Mouse (Mus musculus) heart, embryonic 11.5 days (tissue): ENCODE data around the gene Epn2. TPM values are rescaled to one million over a fixed set of nuclear protein-coding genes. Genes with fewer than 3 reads are reported as not detected.
"Not testable (repeated sequence)": the region's sequence is repeated elsewhere in the genome, so short reads cannot be mapped to it uniquely, and the experiment has no call there.

Source experiments
- ATAC-seq: fragments of 200-750 bp; cut with Nextera tagmentation; replicated peaks from 2 replicates; pipeline ENCODE4 v1.8.0; 2017; ENCODE audit warnings: moderate library complexity; ENCODE audit not compliant: insufficient number of reproducible peaks, low FRiP score, low TSS enrichment
- H3K27ac ChIP-seq: fragments of 300-500 bp; sonication (generic); 2 replicates; pipeline ENCODE4 v1.5.1; 2014; ENCODE audit warnings: mild to moderate bottlenecking, low read depth, low read length
- H3K27me3 ChIP-seq: fragments of 300-500 bp; sonication (generic); 2 replicates; pipeline ENCODE4 v1.6.1; 2014; ENCODE audit warnings: mild to moderate bottlenecking, low read length, mixed read lengths; ENCODE audit not compliant: control insufficient read depth, insufficient read depth
- H3K36me3 ChIP-seq: fragments of 300-500 bp; sonication (generic); 2 replicates; pipeline ENCODE4 v1.6.1; 2014; ENCODE audit warnings: mild to moderate bottlenecking, low read length, moderate library complexity, mixed read lengths; ENCODE audit not compliant: control insufficient read depth, insufficient read depth
- H3K4me1 ChIP-seq: fragments of 300-500 bp; sonication (generic); 2 replicates; pipeline ENCODE4 v1.6.1; 2014; ENCODE audit warnings: low read length; ENCODE audit not compliant: control insufficient read depth, insufficient read depth
- H3K4me2 ChIP-seq: fragments of 300-500 bp; sonication (generic); 2 replicates; pipeline ENCODE4 v1.6.1; 2014; ENCODE audit warnings: mild to moderate bottlenecking, moderate library complexity
- H3K4me3 ChIP-seq: fragments of 300-500 bp; sonication (generic); 2 replicates; pipeline ENCODE4 v1.5.1; 2014; ENCODE audit warnings: low read depth, low read length
- H3K9ac ChIP-seq: fragments of 300-500 bp; sonication (generic); 2 replicates; pipeline ENCODE4 v1.6.1; 2014; ENCODE audit warnings: mild to moderate bottlenecking, low read depth, low read length, moderate library complexity
- H3K9me3 ChIP-seq: fragments of 300-500 bp; sonication (generic); replicated peaks from 2 replicates; pipeline ENCODE4 v1.6.1; 2016; ENCODE audit warnings: low read length; ENCODE audit not compliant: control insufficient read depth
- WGBS: fragments of 180-500 bp; shearing (Covaris S2); extraction: QIAGEN DNeasy Blood & Tissue Kit; methylation state at CpG from one replicate; pipeline ENCODE4 v1.1.7; 2014; ENCODE audit not compliant: insufficient replicate concordance; 5-methylcytosine and 5-hydroxymethylcytosine counted together
- polyA plus RNA-seq: library from polyadenylated mRNA; unstranded; fragments of >200 nt; fragmentation: Nextera tagmentation; extraction: Ambion mirVana; gene quantifications from 2 replicates; pipeline ENCODE4 v1.2.1, GENCODE M21; 2014

Gene Epn2
- polyA plus RNA-seq, 1 experiment from 2014 or later: 23.3 TPM

DNA sequence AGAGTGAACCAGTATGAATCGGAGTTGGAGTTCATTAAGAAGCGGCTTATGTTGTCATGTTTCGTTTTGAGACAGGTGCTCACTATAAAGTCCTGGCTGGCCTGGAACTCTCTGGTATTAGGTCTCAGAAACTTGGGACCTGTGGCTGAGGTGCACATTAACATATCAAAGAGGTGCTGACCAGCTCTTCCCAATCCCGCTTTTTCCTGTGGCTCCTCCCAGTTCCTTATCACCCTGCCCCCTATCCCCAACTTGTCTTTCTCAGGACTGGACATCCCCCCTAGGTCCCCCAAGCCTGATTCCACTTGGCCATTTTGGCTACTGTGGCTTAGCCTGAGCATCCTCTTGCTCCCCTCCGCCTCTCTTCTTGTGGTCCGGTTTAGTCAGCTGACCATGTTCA lies 4.6 kb upstream of the Epn2 start:
- H3K4me1 ChIP-seq: no peaks in the 10 kb centered on the region
- 80% methylated on average over 6 of the region's 6 CpGs for WGBS
- no peak for ATAC-seq

DNA sequence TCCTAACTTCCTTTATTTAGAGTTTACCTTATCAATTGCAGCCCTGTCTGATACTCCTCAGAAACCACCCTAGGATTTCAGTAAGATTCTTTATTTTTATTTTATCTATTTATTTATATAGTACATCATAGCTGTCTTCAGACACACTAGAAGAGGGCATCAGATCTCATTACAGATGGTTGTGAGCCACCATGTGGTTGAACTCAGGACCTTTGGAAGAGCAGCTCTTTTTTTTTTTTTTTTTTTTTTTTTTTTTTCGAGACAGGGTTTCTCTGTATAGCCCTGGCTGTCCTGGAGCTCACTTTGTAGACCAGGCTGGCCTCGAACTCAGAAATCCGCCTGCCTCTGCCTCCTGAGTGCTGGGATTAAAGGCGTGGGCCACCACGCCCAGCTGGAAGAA lies 3.3 kb upstream of the Epn2 start:
- not testable (repeated sequence) for H3K36me3 ChIP-seq, ATAC-seq, H3K4me1 ChIP-seq, H3K9ac ChIP-seq, H3K4me2 ChIP-seq, H3K4me3 ChIP-seq, H3K27me3 ChIP-seq, H3K9me3 ChIP-seq, H3K27ac ChIP-seq
- 91% methylated on average over 3 of the region's 5 CpGs for WGBS

More for the DNA sequence above, 4.6 kb upstream of the Epn2 start:
- Histone ChIP-seq H3K27ac (no peak overlapping the region), H3K9me3 (no peaks in the 10 kb centered on the region), H3K36me3 (no peaks in the 10 kb centered on the region), H3K4me2 (no peak overlapping the region), H3K27me3 (no peaks in the 10 kb centered on the region), H3K9ac (no peak overlapping the region), H3K4me3 (no peak overlapping the region)

DNA sequence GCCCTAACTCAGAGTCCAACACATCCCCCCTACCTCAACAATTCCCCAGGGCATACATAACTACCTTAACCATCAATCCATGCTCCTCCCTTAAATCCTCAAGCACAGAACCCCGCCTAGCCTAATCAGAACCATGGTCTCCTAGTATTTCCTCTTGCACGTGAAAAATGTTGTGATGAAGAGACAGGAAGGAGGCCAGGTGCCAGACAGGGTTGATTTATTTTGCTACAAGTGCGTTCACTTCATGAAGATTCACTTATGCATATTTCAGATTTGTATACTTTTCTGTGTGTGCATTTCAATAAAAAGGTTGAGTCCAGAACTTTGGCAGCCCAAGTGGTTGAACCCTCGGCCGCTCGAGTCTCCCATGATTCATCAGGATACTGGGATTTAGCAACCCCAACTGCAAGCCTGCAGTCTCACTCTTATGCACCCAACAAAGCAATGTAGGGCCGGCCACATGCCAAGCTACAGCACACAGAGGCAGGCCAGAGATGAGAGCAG lies 443 bp upstream of the Epn2 start:
- Histone ChIP-seq H3K27ac (no peak overlapping the region), H3K27me3 (no peaks in the 10 kb centered on the region), H3K4me3 (peak overlapping the region; percentile 75), H3K4me1 (peaks cover 11% of the 10 kb centered on the region; the same call in 1 of the 2 replicates), H3K4me2 (peak overlapping the region; percentile 95; the same call in 1 of the 2 replicates), H3K9ac (peak overlapping the region; percentile 89; the same call in 1 of the 2 replicates), H3K36me3 (peaks cover 3% of the 10 kb centered on the region; the same call in 1 of the 2 replicates), H3K9me3 (no peaks in the 10 kb centered on the region)
- WGBS: 85% methylated on average over 7 of the region's 7 CpGs
- ATAC-seq: no peak

DNA sequence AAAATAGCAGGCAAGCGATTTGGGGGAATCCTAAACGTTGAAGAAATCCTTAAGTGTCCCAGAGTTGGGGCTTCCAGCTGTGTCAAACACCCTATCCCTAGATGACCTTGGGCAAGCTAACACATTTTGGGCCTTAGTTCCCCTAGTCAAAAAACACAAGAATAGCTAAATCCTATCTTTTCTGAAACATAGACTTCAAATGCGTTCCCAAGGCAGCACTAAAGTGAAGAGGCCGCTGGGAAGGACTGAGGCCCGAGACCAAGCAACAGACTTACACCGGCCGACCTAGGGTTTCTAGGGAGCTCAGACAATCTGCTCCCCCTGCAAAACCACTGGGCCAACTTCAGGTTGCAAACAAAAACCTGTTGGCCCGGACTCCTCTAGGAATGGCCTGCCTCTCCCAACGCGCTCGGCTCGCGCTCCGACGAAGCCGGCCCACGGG lies 925 bp downstream of the Epn2 start:
- peak overlapping the region; percentile 90 for H3K27ac ChIP-seq
- ATAC-seq: no peak
- 2% methylated on average over 17 of the region's 17 CpGs for WGBS

DNA sequence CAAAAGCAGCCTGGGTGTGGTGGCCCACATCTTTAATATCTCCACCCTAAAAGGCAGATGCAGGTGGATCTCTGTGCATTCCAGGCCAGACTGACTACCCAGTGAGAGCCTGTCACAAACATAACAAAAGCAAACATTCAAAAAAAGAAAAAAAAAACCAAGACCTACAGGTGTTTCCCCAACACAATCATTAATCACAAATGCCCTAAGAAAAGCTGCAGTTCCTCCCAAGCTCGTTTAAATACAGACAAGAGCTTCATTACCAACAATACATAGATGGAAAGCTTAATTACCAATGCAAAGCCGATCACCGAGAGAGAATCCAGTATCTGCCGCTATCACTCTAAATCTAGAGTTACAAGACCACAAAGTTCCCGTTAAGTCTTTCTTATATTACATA lies 1.5 kb downstream of the Epn2 start:
- 16% methylated on average over 5 of the region's 5 CpGs for WGBS
- ATAC-seq: no peak
- H3K9ac ChIP-seq: no peak overlapping the region
- H3K36me3 ChIP-seq: peaks cover 3% of the 10 kb centered on the region; the same call in 1 of the 2 replicates
- H3K4me3 ChIP-seq: peak overlapping the region; percentile 75
- peak overlapping the region; percentile 95 for H3K4me2 ChIP-seq
- H3K4me1 ChIP-seq: peaks cover 11% of the 10 kb centered on the region; the same call in 1 of the 2 replicates
- no peaks in the 10 kb centered on the region for H3K9me3 ChIP-seq
- no peak overlapping the region for H3K27ac ChIP-seq
- H3K27me3 ChIP-seq: no peaks in the 10 kb centered on the region

More for the DNA sequence above, 925 bp downstream of the Epn2 start:
- peaks cover 3% of the 10 kb centered on the region; the same call in 1 of the 2 replicates for H3K36me3 ChIP-seq
- H3K9ac ChIP-seq: peak overlapping the region; percentile 89
- peak overlapping the region; percentile 75 for H3K4me3 ChIP-seq
- H3K9me3 ChIP-seq: no peaks in the 10 kb centered on the region
- no peaks in the 10 kb centered on the region for H3K27me3 ChIP-seq
- peak overlapping the region; percentile 95 for H3K4me2 ChIP-seq
- peaks cover 11% of the 10 kb centered on the region; the same call in 1 of the 2 replicates for H3K4me1 ChIP-seq

DNA sequence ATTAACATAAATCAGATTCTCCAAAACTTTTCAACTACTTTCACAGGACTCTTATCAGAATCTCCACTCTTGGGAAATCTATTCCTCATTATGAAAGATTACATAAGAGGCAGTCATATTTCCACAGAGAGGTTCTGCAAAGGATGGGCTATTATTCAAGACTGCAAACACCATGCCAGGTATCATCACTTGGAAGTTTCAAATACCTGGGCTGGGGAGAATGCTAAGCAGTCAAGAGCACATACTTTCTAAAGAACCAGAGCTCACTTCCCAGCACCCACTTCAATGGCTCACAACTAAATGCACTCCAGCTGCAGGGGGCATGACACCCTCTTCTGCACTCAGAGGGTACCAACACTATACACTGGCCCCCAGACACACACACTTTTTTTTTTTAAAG lies 2.1 kb downstream of the Epn2 start:
- Histone ChIP-seq H3K27ac (no peak overlapping the region), H3K27me3 (no peaks in the 10 kb centered on the region), H3K36me3 (peaks cover 3% of the 10 kb centered on the region; the same call in 1 of the 2 replicates), H3K9ac (no peak overlapping the region), H3K4me2 (peak overlapping the region; percentile 95; the same call in 1 of the 2 replicates), H3K9me3 (no peaks in the 10 kb centered on the region), H3K4me1 (peaks cover 11% of the 10 kb centered on the region; the same call in 1 of the 2 replicates), H3K4me3 (no peak overlapping the region)
- ATAC-seq: no peak

DNA sequence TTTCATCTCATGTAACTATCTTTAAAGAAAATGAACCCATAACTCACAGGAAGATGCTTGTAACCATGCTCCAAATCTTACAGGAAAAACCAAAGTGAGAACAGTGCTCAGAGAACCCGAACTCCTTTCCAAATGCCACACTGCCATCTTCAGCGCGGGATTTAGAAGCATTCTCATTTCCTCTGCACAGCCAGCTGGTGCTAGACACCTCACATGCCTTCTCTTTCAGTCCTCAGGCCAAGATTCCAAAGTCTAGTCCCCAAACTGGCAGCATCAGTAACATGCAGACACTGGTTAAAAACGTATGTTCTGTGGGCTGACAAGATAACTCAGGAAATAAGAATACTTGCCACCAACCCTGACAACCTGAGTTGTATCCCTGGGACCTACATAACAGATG lies 6.2 kb downstream of the Epn2 start:
- 80% methylated on average over 4 of the region's 4 CpGs for WGBS

DNA sequence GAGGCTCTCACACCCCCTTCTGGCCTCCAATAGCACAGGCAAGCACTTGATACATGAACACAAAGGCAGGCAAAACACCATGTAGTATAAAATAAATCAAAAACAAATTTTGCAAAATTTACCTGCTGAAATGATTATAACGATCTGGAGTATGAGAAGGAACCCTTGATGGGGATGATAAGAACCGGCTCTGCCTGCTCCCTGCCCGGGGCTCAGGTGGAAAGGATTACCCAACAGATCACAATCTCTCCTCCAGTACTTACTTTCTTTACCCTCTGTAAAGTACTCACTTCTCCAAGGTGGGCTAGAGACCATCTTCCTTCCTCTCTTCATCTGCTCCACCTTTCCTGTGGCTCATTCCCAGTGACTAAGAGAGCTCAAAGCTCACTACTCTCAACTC lies 8.3 kb downstream of the Epn2 start:
- H3K4me2 ChIP-seq: no peak overlapping the region

More for the DNA sequence above, 6.2 kb downstream of the Epn2 start:
- no peak overlapping the region for H3K4me2 ChIP-seq
- no peak for ATAC-seq
- no peak overlapping the region for H3K4me3 ChIP-seq
- peaks cover 3% of the 10 kb centered on the region; the same call in 1 of the 2 replicates for H3K36me3 ChIP-seq
- no peaks in the 10 kb centered on the region for H3K9me3 ChIP-seq
- no peak overlapping the region for H3K27ac ChIP-seq
- no peaks in the 10 kb centered on the region for H3K27me3 ChIP-seq
- peaks cover 14% of the 10 kb centered on the region; the same call in 1 of the 2 replicates for H3K4me1 ChIP-seq
- H3K9ac ChIP-seq: no peak overlapping the region

DNA sequence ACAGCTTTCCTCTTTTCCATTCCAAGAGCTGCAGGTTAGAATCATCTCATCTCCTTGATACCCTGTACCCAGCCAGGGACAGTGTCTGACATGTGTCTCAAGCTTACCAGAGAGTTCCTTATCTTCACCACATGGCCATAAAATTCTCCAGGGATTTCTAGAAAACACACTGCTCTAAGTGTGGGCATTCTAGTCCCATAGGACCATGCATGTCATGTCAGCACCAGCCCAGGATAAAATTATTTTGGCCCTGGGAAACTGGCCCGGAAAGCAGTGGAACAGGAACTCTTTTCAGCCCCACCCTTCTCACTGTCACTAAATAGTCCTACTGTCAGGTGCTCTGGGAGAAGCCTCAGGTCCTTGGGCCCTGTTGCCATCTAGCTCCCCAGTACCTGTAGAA lies 9.8 kb downstream of the Epn2 start:
- Histone ChIP-seq H3K36me3 (no peaks in the 10 kb centered on the region), H3K27ac (no peak overlapping the region), H3K27me3 (no peaks in the 10 kb centered on the region), H3K9me3 (no peaks in the 10 kb centered on the region), H3K4me1 (0 out of 2 replicates have a peak, but pooled peaks cover 2% of the 10 kb centered on the region), H3K4me3 (no peak overlapping the region), H3K4me2 (no peak overlapping the region), H3K9ac (no peak overlapping the region)
- ATAC-seq: no peak
- WGBS: 80% methylated on average over 1 of the region's 1 CpGs

More for the DNA sequence above, 8.3 kb downstream of the Epn2 start:
- WGBS: 89% methylated on average over 3 of the region's 3 CpGs
- H3K9me3 ChIP-seq: no peaks in the 10 kb centered on the region
- ATAC-seq: no peak
- peaks cover 1% of the 10 kb centered on the region; the same call in 1 of the 2 replicates for H3K36me3 ChIP-seq
- H3K4me1 ChIP-seq: 0 out of 2 replicates have a peak, but pooled peaks cover 2% of the 10 kb centered on the region
- no peak overlapping the region for H3K9ac ChIP-seq
- H3K4me3 ChIP-seq: no peak overlapping the region
- no peaks in the 10 kb centered on the region for H3K27me3 ChIP-seq
- H3K27ac ChIP-seq: no peak overlapping the region
